Mouse (Mus musculus) midbrain, postnatal 0 days (tissue): ENCODE results near the gene Haghl. TPM values are rescaled to one million over a fixed set of nuclear protein-coding genes. Genes with fewer than 3 reads are reported as not detected.

Experiments
- ATAC-seq: fragments of 200-750 bp; cut with Nextera tagmentation; 2 replicates; pipeline ENCODE4 v1.8.0; 2017; ENCODE audit warnings: moderate number of reproducible peaks, mild to moderate bottlenecking, moderate TSS enrichment, moderate library complexity; ENCODE audit not compliant: low FRiP score
- DNase-seq: peaks from one replicate; pipeline ENCODE4 v3.0.0-alpha.2; 2015; ENCODE audit warnings: low spot score
- H3K27ac ChIP-seq: fragments of 300-500 bp; sonication (generic); 2 replicates; pipeline ENCODE4 v1.5.1; 2014; ENCODE audit warnings: low read depth, mild to moderate bottlenecking, low read length, mixed read lengths
- H3K27me3 ChIP-seq: fragments of 300-500 bp; sonication (generic); 2 replicates; pipeline ENCODE4 v1.6.1; 2014; ENCODE audit warnings: low read length, control low read depth, mixed read lengths; ENCODE audit not compliant: insufficient read depth
- H3K36me3 ChIP-seq: fragments of 300-500 bp; sonication (generic); 2 replicates; pipeline ENCODE4 v1.6.1; 2014; ENCODE audit warnings: low read length, control low read depth, mixed read lengths; ENCODE audit not compliant: insufficient read depth
- H3K4me1 ChIP-seq: fragments of 300-500 bp; sonication (generic); 2 replicates; pipeline ENCODE4 v1.6.1; 2014; ENCODE audit warnings: mild to moderate bottlenecking, control low read depth, antibody characterized with exemption, low read length, mixed read lengths; ENCODE audit not compliant: insufficient read depth
- H3K4me2 ChIP-seq: fragments of 300-500 bp; sonication (generic); 2 replicates; pipeline ENCODE4 v1.6.1; 2014; ENCODE audit warnings: low read depth, mild to moderate bottlenecking, low read length, mixed read lengths; ENCODE audit not compliant: poor library complexity, severe bottlenecking
- H3K4me3 ChIP-seq: fragments of 300-500 bp; sonication (generic); 2 replicates; pipeline ENCODE4 v1.5.1; 2014; ENCODE audit warnings: low read depth, mild to moderate bottlenecking, low read length, moderate library complexity
- H3K9ac ChIP-seq: fragments of 300-500 bp; sonication (generic); replicated peaks from 2 replicates; pipeline ENCODE4 v1.6.1; 2014; ENCODE audit warnings: mild to moderate bottlenecking, low read length, moderate library complexity, mixed read lengths; ENCODE audit not compliant: poor library complexity, severe bottlenecking
- H3K9me3 ChIP-seq: fragments of 300-500 bp; sonication (generic); 2 replicates; pipeline ENCODE4 v1.6.1; 2016; ENCODE audit warnings: low read length, control low read depth
- CTCF ChIP-seq: IDR thresholded peaks from 2 replicates; pipeline ENCODE4 v1.5.1; 2016; ENCODE audit warnings: antibody characterized with exemption, mild to moderate bottlenecking
- WGBS: fragments of 180-500 bp; shearing (Covaris S2); extraction: QIAGEN DNeasy Blood & Tissue Kit; methylation state at CpG from one replicate; pipeline ENCODE4 v1.1.7; 2014; 5-methylcytosine and 5-hydroxymethylcytosine counted together
- polyA plus RNA-seq: library from polyadenylated mRNA; unstranded; fragments of >200 nt; fragmentation: Nextera tagmentation; extraction: Ambion mirVana; gene quantifications from 2 replicates; pipeline ENCODE4 v1.2.1, GENCODE M21; 2015
- total RNA-seq: library from RNA; depleted of rRNA; stranded (reverse); fragments of >200 nt; gene quantifications from 2 replicates; pipeline ENCODE4 v1.2.3, GENCODE M21; 2014

Haghl gene
- total and polyA plus RNA-seq, 2 experiments from 2014 or later, result 149 to 206 TPM

GRCm38 (mm10) chr17:25806507-25806906 lies 21.0 kb upstream of the Haghl start:
- TF ChIP-seq CTCF, result no peak
- Histone ChIP-seq H3K4me1 (peaks cover 27% of the 10 kb centered on the region; the same call in 1 of the 2 replicates), H3K9me3 (no peaks in the 10 kb centered on the region), H3K4me2 (no peak overlapping the region), H3K27me3 (no peaks in the 10 kb centered on the region), H3K4me3 (no peak overlapping the region), H3K36me3 (no peaks in the 10 kb centered on the region), H3K9ac (no peak overlapping the region), H3K27ac (no peak overlapping the region)
- ATAC-seq (no peak), DNase-seq (no peak)
- WGBS, result 93% methylated on average over 4 of the region's 4 CpGs

GRCm38 (mm10) chr17:25802825-25803517 lies 17.5 kb upstream of the Haghl start:
- Histone ChIP-seq H3K9ac (peak overlapping the region; percentile 50), H3K27me3 (no peaks in the 10 kb centered on the region), H3K4me3 (no peak overlapping the region), H3K9me3 (no peaks in the 10 kb centered on the region), H3K4me1 (peaks cover 14% of the 10 kb centered on the region; the same call in 1 of the 2 replicates), H3K36me3 (no peaks in the 10 kb centered on the region), H3K4me2 (peak overlapping the region; percentile 40), H3K27ac (peak overlapping the region; percentile 87)
- TF ChIP-seq CTCF, result no peak
- ATAC-seq (peak; percentile 91), DNase-seq (peak; percentile 94)
- WGBS, result 3% methylated on average over 10 of the region's 10 CpGs

- DNase-seq, result peak; percentile 84
- ATAC-seq, result no peak
- Histone ChIP-seq H3K4me1 (peaks cover 14% of the 10 kb centered on the region; the same call in 1 of the 2 replicates), H3K9ac (no peak overlapping the region), H3K9me3 (no peaks in the 10 kb centered on the region), H3K27ac (no peak overlapping the region), H3K27me3 (peaks cover 11% of the 10 kb centered on the region; the same call in 1 of the 2 replicates), H3K36me3 (no peaks in the 10 kb centered on the region), H3K4me2 (no peak overlapping the region), H3K4me3 (no peak overlapping the region)
- WGBS, result 5% methylated on average over 6 of the region's 6 CpGs
- TF ChIP-seq CTCF, result peak; percentile 89
Observed at GRCm38 (mm10) chr17:25801029-25801428, 15.6 kb upstream of the Haghl start.

- H3K4me3 ChIP-seq, result peak within 1 kb of the TSS; percentile 51
- H3K36me3 ChIP-seq, result no peaks in the 10 kb centered on the region
- no peak for TF ChIP-seq CTCF
- H3K9ac ChIP-seq, result 0 out of 2 replicates have a peak within 1 kb of the TSS, but pooled peaks have one; percentile 36
- peak within 1 kb of the TSS; percentile 32; the same call in 1 of the 2 replicates for H3K27ac ChIP-seq
- DNase-seq (peak; percentile 78), ATAC-seq (no peak)
- no peaks in the 10 kb centered on the region for H3K9me3 ChIP-seq
- H3K4me1 ChIP-seq, result peaks cover 10% of the 10 kb centered on the region; the same call in 1 of the 2 replicates
- WGBS, result 0% methylated on average over 27 of the region's 35 CpGs
- peaks cover 11% of the 10 kb centered on the region; the same call in 1 of the 2 replicates for H3K27me3 ChIP-seq
- peak within 1 kb of the TSS; percentile 79 for H3K4me2 ChIP-seq
Observed at GRCm38 (mm10) chr17:25796951-25797369, 11.5 kb upstream of the Haghl start, which contains the start of gene Metrn. Gene Metrn, minus strand, starts transcription at chr17:25797136.

- DNase-seq (no peak), ATAC-seq (no peak)
- Histone ChIP-seq H3K27ac (peak overlapping the region; percentile 32; the same call in 1 of the 2 replicates), H3K9me3 (no peaks in the 10 kb centered on the region), H3K36me3 (no peaks in the 10 kb centered on the region), H3K4me3 (peak overlapping the region; percentile 51), H3K9ac (0 out of 2 replicates have a peak overlapping the region, but pooled peaks have one; percentile 29), H3K4me1 (peaks cover 10% of the 10 kb centered on the region; the same call in 1 of the 2 replicates), H3K27me3 (peaks cover 11% of the 10 kb centered on the region; the same call in 1 of the 2 replicates), H3K4me2 (peak overlapping the region; percentile 79)
- no peak for TF ChIP-seq CTCF
- 3% methylated on average over 37 of the region's 37 CpGs for WGBS
Observed at GRCm38 (mm10) chr17:25796211-25796771, 10.8 kb upstream of the Haghl start.
